Mouse (Mus musculus): ENCODE results near the gene Fnip2. TPM values are rescaled to one million over a fixed set of nuclear protein-coding genes. Genes with fewer than 3 reads are reported as not detected.
A peak's percentile ranks its signal among the peaks of the same experiment; 100 is the strongest.
"Not testable (repeated sequence)": the region's sequence is repeated elsewhere in the genome, so short reads cannot be mapped to it uniquely, and the experiment has no call there.

The Fnip2 gene
- polyA plus RNA-seq, 1 experiment from 2014 or later: 4.3 TPM

DNA sequence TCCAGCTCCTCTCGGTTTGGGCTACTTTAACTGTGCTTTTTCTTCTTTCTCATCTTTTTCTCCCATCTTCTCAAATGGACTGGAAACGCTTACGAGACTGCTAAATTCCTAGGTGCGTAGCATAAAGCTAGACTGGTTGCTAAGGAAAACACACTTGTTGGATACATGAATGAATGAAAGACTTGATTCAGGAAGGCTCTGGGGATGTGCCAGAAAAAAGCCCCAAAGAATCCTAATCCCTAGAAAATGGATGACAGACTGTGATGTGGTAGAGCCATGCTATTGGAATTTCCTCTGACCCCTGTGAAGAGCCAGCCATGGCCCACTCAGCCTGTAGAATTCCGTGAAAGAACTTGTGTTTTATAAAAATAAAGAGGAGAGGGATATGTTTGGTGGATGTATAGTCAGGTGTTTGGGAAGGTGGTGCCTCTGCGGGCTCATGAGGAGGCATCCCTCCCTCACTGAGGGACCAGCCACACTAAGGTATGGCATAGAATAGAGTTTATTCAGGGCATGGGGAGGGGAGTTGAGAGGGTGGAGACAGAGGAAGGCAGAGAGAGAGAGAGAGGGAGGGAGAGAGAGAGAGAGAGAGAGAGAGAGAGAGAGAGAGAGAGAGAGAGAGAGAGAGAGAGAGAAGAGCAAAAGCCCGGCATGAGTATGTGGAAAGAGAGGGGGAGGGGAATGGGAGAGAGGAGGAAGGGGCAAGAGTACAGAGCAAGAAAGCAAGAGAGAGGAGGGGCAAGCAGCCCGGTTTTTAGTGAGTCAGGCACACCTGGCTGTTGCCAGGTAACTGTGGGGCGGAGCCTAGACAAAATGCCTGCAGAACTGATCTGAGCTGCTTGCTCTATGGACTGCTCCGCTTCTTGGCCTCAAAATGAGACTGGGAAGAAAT lies 8.2 kb upstream of the Fnip2 start:
- 27% methylated on average over 10 of the region's 10 CpGs for WGBS
- Histone ChIP-seq H3K9me3 (replicated peaks) (no peaks in the 10 kb centered on the region), H3K36me3 (no peaks in the 10 kb centered on the region), H3K27ac (replicated peaks) (no peak overlapping the region), H3K27me3 (ENCODE audit: low read depth, poor library complexity, severe bottlenecking) (no peaks in the 10 kb centered on the region), H3K4me3 (no peak overlapping the region), H3K4me1 (peaks cover 19% of the 10 kb centered on the region)
- no peak for DNase-seq (ENCODE audit: low spot score)

DNA sequence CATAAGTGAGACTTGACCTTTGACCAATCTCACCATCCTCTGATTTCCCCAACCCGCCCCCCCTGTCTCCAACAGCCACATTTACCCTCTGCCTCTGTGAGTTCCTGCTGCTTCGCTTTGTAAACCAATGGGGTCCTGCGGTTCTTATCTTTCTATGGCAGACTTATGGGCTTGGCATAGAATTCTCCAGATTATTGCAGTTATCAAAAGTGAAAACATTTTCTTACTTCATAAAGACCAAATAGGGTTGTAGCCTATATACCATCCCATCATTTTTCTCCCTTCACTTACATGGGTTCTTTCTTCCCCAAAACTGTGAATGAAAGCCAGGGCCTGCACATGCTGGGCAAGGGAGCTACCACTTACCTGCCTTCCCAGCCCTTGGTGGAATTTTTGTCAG lies 6.7 kb upstream of the Fnip2 start:
- no peak overlapping the region for H3K4me3 ChIP-seq
- 73% methylated on average over 3 of the region's 3 CpGs for WGBS
- H3K27me3 ChIP-seq (ENCODE audit: low read depth, poor library complexity, severe bottlenecking): no peaks in the 10 kb centered on the region
- no peaks in the 10 kb centered on the region for H3K36me3 ChIP-seq
- DNase-seq (ENCODE audit: low spot score): no peak
- peaks cover 19% of the 10 kb centered on the region for H3K4me1 ChIP-seq
- no peaks in the 10 kb centered on the region for H3K9me3 ChIP-seq (replicated peaks)
- no peak overlapping the region for H3K27ac ChIP-seq (replicated peaks)

DNA sequence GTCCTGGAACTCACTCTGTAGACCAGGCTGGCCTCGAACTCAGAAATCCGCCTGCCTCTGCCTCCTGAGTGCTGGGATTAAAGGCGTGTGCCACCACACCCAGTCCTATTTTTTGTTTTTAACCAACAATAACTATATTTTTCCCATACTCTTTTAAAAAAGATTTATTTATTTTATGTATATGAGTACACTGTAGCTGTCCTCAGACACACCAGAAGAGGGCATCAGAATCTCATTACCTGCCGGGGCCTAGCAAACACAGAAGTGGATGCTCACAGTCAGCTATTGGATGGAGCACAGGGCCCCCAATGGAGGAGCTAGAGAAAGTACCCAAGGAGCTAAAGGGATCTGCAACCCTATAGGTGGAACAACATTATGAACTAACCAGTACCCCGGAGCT lies 5.8 kb upstream of the Fnip2 start:
- H3K27me3 ChIP-seq (ENCODE audit: low read depth, poor library complexity, severe bottlenecking); H3K9me3 ChIP-seq (replicated peaks); H3K36me3 ChIP-seq; DNase-seq (ENCODE audit: low spot score); H3K4me3 ChIP-seq; H3K27ac ChIP-seq (replicated peaks): not testable (repeated sequence)
- peaks cover 19% of the 10 kb centered on the region for H3K4me1 ChIP-seq
- WGBS: 93% methylated on average over 5 of the region's 5 CpGs

DNA sequence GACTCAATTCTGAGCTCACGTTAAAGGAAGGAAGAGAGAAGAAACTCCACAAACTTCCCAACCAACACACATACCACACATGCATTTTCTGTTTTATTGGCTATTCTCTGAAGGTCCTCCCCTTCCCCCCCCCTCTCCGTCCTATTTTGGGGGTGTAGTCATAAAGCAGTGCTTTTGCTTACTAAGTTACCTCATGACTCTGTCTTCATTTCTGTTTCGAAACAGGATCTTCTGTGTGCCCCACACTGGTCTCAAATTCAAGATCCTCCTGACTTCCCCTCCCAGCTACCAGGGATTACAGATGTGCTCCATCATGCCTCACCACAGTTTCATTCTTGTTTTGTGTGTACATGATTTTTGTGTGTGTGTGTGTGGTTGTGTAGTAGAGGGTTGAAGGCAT lies 4.8 kb upstream of the Fnip2 start:
- H3K4me3 ChIP-seq: no peak overlapping the region
- 69% methylated on average over 3 of the region's 3 CpGs for WGBS
- no peaks in the 10 kb centered on the region for H3K9me3 ChIP-seq (replicated peaks)
- H3K27me3 ChIP-seq (ENCODE audit: low read depth, poor library complexity, severe bottlenecking): 0 out of 2 replicates have a peak, but pooled peaks cover 5% of the 10 kb centered on the region
- no peak overlapping the region for H3K27ac ChIP-seq (replicated peaks)
- no peak for DNase-seq (ENCODE audit: low spot score)
- peaks cover 26% of the 10 kb centered on the region for H3K4me1 ChIP-seq
- no peaks in the 10 kb centered on the region for H3K36me3 ChIP-seq

DNA sequence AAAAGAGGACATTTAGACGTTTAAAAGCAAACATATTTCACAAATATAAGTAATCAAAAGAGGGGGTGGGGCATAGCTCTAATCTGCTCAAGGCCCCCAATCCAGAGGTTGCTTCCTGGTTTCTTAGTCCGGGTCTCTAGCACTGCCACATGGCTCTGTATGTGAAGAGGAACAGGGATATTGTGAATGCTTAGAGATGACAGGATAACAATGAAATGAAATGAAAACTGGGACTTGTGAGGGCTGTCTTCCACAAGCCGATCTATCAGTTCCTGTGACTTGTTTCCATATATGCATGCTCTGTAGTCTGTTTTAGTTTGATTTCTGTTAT lies 1.7 kb upstream of the Fnip2 start:
- peaks cover 19% of the 10 kb centered on the region for H3K4me1 ChIP-seq
- 0 out of 2 replicates have a peak, but pooled peaks cover 5% of the 10 kb centered on the region for H3K27me3 ChIP-seq (ENCODE audit: low read depth, poor library complexity, severe bottlenecking)
- no peak overlapping the region for H3K27ac ChIP-seq (replicated peaks)
- no peak overlapping the region for H3K4me3 ChIP-seq
- DNase-seq (ENCODE audit: low spot score): no peak
- H3K36me3 ChIP-seq: no peaks in the 10 kb centered on the region
- 92% methylated on average over 3 of the region's 3 CpGs for whole genome bisulfite sequencing
- H3K9me3 ChIP-seq (replicated peaks): no peaks in the 10 kb centered on the region

DNA sequence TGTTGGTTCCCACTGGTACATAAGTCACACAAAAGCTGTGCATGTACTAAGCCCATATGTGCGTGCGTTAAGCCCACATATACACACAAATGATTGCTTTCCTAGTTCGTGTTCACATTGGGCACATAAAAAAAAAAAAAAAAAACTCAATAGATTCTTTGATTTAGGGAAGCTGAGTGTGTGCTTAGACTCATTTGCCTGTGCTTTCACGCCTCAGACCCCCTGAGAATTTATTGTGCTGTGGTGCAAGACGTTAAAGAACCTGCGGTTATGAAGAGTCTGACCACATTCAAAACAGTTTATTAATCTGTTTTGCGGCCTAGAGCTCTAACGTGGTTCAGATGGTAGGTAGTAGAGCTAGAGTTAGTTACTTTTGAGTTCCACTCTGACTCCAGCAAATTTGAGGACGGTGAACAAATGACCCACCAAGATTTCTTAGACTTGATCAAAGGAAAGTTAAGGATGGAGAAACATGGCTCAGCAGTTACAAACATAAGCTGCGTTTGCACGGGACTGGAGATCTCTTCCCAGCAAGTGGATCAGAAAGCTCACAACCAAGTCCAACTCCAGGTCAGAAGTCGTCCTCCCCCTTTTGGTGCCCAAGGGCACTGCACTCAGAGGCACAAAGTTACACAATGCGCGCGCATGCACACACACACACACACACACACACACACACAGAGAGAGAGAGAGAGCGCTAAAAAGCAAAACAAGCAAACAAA lies 1.2 kb upstream of the Fnip2 start:
- WGBS: 93% methylated on average over 16 of the region's 16 CpGs
- Histone ChIP-seq H3K27ac (replicated peaks) (no peak overlapping the region), H3K9me3 (replicated peaks) (no peaks in the 10 kb centered on the region), H3K4me1 (peaks cover 19% of the 10 kb centered on the region), H3K4me3 (peak overlapping the region; percentile 87; the same call in 1 of the 2 replicates), H3K27me3 (ENCODE audit: low read depth, poor library complexity, severe bottlenecking) (0 out of 2 replicates have a peak, but pooled peaks cover 5% of the 10 kb centered on the region), H3K36me3 (no peaks in the 10 kb centered on the region)
- no peak for DNase-seq (ENCODE audit: low spot score)

DNA sequence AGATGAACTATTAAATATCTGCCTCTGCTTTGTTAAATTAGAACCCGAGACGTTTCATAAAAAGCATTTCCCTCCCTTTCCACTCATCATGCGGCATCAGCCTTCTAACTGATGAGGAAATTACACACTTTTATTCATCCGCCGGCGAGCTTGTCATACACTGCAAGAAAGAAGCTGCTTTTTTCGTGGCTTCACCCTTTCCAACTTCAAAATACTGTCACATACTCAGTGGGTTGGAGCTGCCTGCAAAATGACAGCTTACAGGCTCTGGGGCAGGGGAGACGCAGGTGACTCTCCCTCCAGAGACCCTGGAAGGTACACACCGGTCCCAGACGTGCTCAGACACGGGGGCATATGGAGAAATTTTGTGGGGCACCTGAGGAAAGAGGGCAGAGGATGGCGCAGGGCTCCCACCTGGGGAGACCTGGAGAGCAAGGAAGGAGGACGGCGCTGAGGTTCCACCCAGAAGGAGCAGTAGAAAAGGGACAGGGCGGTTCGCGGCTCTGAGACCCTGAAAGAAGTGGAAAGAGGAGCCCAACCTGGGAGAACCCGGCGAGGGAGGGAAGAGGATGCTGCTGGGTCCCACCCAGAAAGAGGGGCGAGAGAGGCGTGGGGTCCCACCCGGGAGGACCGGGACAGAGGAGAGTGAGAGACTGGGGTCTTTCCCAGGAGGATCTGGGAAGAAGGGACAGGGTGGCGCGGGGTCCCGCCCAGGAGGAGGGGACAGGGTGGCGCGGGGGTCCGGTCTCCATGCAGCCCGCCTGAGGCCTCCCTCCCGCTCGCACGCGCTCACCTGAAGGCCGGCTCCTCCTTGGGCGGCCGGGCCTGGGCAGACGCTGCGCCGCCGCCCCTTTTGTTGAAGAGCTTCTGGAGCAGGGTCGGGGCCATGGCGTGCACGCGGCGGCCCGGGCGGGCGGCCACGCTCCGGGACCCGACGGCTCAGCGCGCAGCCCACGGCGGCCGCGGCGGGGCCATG lies 592 bp downstream of the Fnip2 start:
- 0 out of 2 replicates have a peak, but pooled peaks cover 5% of the 10 kb centered on the region for H3K27me3 ChIP-seq (ENCODE audit: low read depth, poor library complexity, severe bottlenecking)
- H3K4me3 ChIP-seq: peak overlapping the region; percentile 87
- no peak for DNase-seq (ENCODE audit: low spot score)
- H3K4me1 ChIP-seq: peaks cover 19% of the 10 kb centered on the region
- no peaks in the 10 kb centered on the region for H3K9me3 ChIP-seq (replicated peaks)
- H3K27ac ChIP-seq (replicated peaks): peak overlapping the region; percentile 90
- H3K36me3 ChIP-seq: no peaks in the 10 kb centered on the region
- 4% methylated on average over 59 of the region's 60 CpGs for WGBS

DNA sequence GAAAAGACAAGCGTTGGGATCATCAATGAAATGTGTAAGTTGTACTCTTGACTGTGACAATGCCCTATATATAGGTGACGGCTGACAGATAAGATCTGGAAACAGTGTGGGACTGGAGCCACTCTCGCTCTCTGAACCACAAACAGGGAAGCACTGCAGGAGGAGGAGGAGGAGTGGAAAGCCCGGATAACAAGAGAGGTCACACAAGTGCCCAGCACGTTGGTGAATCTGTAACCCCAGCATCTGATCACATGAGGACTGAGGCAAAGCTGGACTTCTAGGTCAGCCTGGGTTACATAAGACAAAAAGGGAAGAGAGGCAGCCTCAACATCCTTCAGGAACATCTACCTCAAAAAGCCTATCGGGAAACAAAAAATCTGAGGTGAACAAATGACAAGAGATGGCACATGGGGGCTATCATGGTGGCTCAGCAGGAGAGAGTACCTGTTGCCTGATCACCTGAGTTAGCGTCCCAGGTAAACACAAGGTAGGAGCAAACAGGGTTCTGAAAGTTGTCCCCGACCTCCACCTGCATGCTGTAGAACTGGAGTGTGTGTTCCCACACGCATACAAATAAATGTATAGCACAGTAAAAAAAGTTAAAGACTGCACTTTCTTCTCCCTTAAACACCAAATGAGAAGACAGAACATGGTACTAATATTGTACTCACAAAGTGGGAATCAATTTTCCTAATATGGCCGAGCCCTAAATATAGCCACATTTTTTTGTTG lies 2.6 kb downstream of the Fnip2 start:
- Histone ChIP-seq H3K9me3 (replicated peaks) (no peaks in the 10 kb centered on the region), H3K27ac (replicated peaks) (no peak overlapping the region), H3K4me3 (no peak overlapping the region), H3K36me3 (no peaks in the 10 kb centered on the region), H3K27me3 (ENCODE audit: low read depth, poor library complexity, severe bottlenecking) (0 out of 2 replicates have a peak, but pooled peaks cover 5% of the 10 kb centered on the region), H3K4me1 (peaks cover 19% of the 10 kb centered on the region)
- 87% methylated on average over 10 of the region's 10 CpGs for WGBS
- no peak for DNase-seq (ENCODE audit: low spot score)

DNA sequence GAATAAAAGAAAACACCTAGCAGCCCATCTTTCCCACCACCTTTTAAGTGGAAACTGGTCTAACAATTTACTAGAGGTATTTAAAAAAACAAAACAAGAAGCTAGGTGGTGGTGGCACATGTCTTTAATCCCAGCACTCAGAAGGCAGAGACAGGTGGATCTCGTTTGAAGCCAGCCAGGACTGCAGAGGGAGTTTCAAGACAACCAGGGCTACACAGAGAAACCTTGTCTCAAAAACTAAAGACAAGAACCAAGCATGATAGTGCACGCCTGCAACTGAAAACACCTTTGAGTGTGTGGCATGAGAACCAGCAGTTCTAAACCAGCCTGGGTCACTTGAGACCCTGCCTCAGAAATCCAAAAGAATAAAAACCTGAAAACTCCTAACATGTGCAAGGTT lies 4.1 kb downstream of the Fnip2 start:
- no peaks in the 10 kb centered on the region for H3K36me3 ChIP-seq
- WGBS: 85% methylated on average over 2 of the region's 2 CpGs
- peaks cover 19% of the 10 kb centered on the region for H3K4me1 ChIP-seq
- no peaks in the 10 kb centered on the region for H3K27me3 ChIP-seq (ENCODE audit: low read depth, poor library complexity, severe bottlenecking)
- no peaks in the 10 kb centered on the region for H3K9me3 ChIP-seq (replicated peaks)
- no peak for DNase-seq (ENCODE audit: low spot score)
- no peak overlapping the region for H3K27ac ChIP-seq (replicated peaks)
- H3K4me3 ChIP-seq: no peak overlapping the region

DNA sequence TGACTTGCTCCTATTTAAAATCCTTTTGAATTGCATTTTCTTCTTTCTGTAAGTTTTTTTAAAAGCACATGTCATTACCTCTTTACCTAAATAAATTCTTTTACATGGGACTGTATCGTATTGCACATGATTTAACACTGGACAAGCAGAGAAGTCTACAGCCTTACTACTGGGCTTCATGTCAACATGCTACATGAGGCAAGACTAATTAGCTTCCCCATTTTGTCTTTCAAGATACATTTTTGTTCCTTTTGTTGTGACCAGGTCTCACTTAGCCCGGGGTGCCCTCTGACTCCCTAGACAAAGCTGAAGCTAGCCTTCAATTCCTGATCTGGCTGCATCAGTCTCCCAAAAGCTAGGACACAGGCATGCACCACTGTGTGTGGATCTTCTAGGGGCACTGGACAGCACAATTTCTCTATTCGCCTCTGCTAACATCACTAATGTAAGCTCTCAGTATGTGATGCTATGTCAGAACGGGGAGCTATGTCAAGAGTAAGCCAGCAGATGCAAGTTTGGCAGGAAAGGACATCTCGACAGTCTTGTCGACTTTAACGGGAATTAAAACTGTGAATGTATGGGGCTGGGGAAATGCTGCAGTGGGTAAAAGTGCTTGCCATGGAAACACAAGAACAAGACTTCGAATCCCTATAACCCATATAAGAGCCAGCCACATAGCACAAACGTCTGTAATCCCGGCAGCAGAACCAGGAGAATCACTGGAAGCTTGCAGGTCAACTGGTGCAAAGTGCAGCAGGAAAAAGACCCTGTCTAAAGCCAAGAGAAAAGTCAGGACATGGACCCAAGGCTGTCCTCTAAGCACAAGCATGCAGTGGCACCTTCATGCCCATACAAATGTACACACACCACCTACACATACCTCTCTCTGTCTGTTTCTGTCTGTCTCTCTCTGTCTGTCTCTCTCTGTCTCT lies 5.5 kb downstream of the Fnip2 start:
- Histone ChIP-seq H3K4me1 (peaks cover 8% of the 10 kb centered on the region), H3K36me3 (no peaks in the 10 kb centered on the region), H3K4me3 (no peak overlapping the region), H3K27me3 (ENCODE audit: low read depth, poor library complexity, severe bottlenecking) (no peaks in the 10 kb centered on the region), H3K9me3 (replicated peaks) (no peaks in the 10 kb centered on the region), H3K27ac (replicated peaks) (no peak overlapping the region)
- 88% methylated on average over 10 of the region's 10 CpGs for WGBS
- no peak for DNase-seq (ENCODE audit: low spot score)

DNA sequence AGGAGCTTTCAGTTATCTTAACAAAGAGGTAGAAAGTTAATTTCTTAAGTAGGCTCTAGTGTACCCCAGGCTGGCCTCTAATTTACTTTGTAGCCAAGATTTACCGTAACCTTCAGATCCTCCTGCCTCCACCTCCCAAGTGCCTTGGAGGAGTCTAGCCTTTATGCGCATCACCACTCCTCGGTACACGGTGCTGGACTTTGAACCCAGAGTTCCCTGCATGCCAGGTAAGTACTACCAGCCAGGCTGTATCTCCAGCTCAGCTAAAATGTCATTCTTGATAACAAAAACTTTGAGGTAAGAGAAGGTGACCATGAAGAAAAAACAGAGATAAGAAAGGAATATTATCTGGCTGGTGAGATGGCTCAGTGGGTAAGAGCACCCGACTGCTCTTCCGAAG lies 7.0 kb downstream of the Fnip2 start:
- 99% methylated on average over 6 of the region's 6 CpGs for WGBS
- H3K9me3 ChIP-seq (replicated peaks): no peaks in the 10 kb centered on the region
- H3K4me1 ChIP-seq: no peaks in the 10 kb centered on the region; the same call in 1 of the 2 replicates
- no peak for DNase-seq (ENCODE audit: low spot score)
- H3K27me3 ChIP-seq (ENCODE audit: low read depth, poor library complexity, severe bottlenecking): no peaks in the 10 kb centered on the region
- no peak overlapping the region for H3K4me3 ChIP-seq
- H3K36me3 ChIP-seq: no peaks in the 10 kb centered on the region
- H3K27ac ChIP-seq (replicated peaks): no peak overlapping the region

Measured in midbrain, embryonic 10.5 days (tissue).